Mouse (Mus musculus) hindbrain, embryonic 14.5 days (tissue): ENCODE measurements at regions not wholly inside any gene's neighbourhood (a gene's known extent, or its start where the extent isn't known, plus 50 kb on each side); places are given as distances from the start of the nearest gene placed in this dataset.

Experiments used
- ATAC-seq: fragments of 200-750 bp; cut with Nextera tagmentation; 2 replicates; pipeline ENCODE4 v1.8.0; 2017; ENCODE audit warnings: moderate number of reproducible peaks, mild to moderate bottlenecking, moderate TSS enrichment, moderate library complexity; ENCODE audit not compliant: low FRiP score
- DNase-seq: peaks from one replicate; pipeline ENCODE4 v3.0.0-alpha.2; 2015; ENCODE audit warnings: low spot score
- H3K27ac ChIP-seq: fragments of 300-500 bp; sonication (generic); 2 replicates; pipeline ENCODE4 v1.5.1; 2014; ENCODE audit warnings: mild to moderate bottlenecking, moderate library complexity
- H3K27me3 ChIP-seq: fragments of 300-500 bp; sonication (generic); 2 replicates; pipeline ENCODE4 v1.6.1; 2014; ENCODE audit warnings: mild to moderate bottlenecking, low read length, mixed read lengths; ENCODE audit not compliant: control insufficient read depth, insufficient read depth
- H3K36me3 ChIP-seq: fragments of 300-500 bp; sonication (generic); replicated peaks from 2 replicates; pipeline ENCODE4 v1.6.1; 2014; ENCODE audit not compliant: control insufficient read depth, insufficient read depth
- H3K4me1 ChIP-seq: fragments of 300-500 bp; sonication (generic); replicated peaks from 2 replicates; pipeline ENCODE4 v1.6.1; 2014; ENCODE audit warnings: antibody characterized with exemption, low read length, mixed read lengths; ENCODE audit not compliant: control insufficient read depth, insufficient read depth
- H3K4me2 ChIP-seq: fragments of 300-500 bp; sonication (generic); replicated peaks from 2 replicates; pipeline ENCODE4 v1.6.1; 2014; ENCODE audit warnings: mild to moderate bottlenecking, moderate library complexity
- H3K4me3 ChIP-seq: fragments of 300-500 bp; sonication (generic); replicated peaks from 2 replicates; pipeline ENCODE4 v1.5.1; 2014; ENCODE audit warnings: mild to moderate bottlenecking, low read length
- H3K9ac ChIP-seq: fragments of 300-500 bp; sonication (generic); 2 replicates; pipeline ENCODE4 v1.6.1; 2014
- H3K9me3 ChIP-seq: fragments of 300-500 bp; sonication (generic); 2 replicates; pipeline ENCODE4 v1.6.1; 2016; ENCODE audit warnings: low read length; ENCODE audit not compliant: control insufficient read depth
- WGBS: fragments of 180-500 bp; shearing (Covaris S2); extraction: QIAGEN DNeasy Blood & Tissue Kit; methylation state at CpG from one replicate; pipeline ENCODE4 v1.1.7; 2014; 5-methylcytosine and 5-hydroxymethylcytosine counted together

DNA sequence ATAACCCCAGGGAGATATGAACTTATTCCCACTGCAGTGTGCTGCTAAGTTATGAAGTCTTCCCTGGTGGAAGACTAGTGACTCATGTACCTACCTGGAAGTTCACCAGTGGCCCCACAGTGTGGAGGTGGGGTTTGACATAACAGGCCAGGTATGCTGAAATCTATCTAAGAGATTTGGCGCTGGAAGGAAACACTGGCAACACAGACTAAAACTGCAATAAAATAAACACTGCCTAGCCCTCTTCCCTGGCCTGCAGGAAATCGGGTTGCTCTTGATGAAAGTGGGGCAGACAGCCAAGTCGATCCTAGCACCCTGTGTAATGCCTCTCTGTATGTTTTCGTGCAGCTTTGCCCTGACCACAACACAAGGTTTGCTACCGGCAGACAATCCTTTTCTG lies 177.2 kb upstream of the Rgma start:
- Histone ChIP-seq H3K36me3 (no peaks in the 10 kb centered on the region), H3K27ac (peak overlapping the region; percentile 75), H3K4me2 (no peak overlapping the region), H3K9ac (no peak overlapping the region), H3K9me3 (no peaks in the 10 kb centered on the region; the same call in 1 of the 2 replicates), H3K4me1 (peaks cover under 1% of the 10 kb centered on the region), H3K27me3 (no peaks in the 10 kb centered on the region), H3K4me3 (no peak overlapping the region)
- 68% methylated on average over 5 of the region's 5 CpGs for WGBS
- no peak for DNase-seq
- ATAC-seq = no peak

DNA sequence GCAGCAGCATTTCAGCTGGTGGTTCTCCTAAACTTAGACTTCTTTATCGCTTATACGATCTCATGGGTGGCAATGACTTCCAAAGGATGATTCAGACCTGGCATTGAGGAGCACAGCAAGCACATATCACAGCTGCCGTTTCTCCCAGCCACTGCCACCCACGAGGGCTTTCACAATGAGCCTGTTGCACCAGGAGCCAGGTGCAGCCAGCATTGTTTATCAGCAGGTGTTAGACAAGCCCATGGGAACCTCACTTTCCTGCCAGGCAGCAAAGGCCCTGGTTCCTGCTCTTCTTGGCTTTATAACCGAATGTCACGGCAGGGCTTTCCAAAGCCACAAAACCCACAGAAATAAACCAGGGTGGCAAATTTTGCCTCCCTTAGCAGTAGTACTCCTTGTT lies 175.3 kb upstream of the Rgma start:
- Histone ChIP-seq H3K9ac (no peak overlapping the region), H3K4me3 (no peak overlapping the region), H3K4me2 (no peak overlapping the region), H3K27ac (no peak overlapping the region), H3K36me3 (no peaks in the 10 kb centered on the region), H3K9me3 (peaks cover 11% of the 10 kb centered on the region), H3K4me1 (no peaks in the 10 kb centered on the region; the same call in 1 of the 2 replicates), H3K27me3 (no peaks in the 10 kb centered on the region)
- 69% methylated on average over 6 of the region's 6 CpGs for WGBS
- no peak for ATAC-seq
- no peak for DNase-seq

DNA sequence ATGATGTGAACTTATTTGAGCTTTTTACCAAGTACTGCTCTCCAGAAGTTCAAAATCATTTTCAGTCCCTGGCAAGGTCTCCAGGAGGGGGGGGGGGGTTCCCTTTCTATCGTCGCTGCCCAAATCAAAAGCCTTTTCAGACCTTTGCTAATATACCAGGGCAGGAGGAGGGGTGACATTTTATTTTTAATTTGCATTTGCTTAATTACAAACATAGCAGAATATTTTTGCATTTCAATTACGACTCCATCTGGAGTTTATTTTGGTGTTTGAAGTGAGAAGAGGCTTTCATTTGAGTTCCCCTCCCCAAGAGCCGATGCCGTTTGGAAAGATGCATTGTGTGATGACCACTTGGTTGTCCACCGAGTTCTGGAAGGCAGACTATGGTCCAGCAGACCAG lies 174.0 kb upstream of the Rgma start:
- Histone ChIP-seq H3K4me3 (no peak overlapping the region), H3K9ac (no peak overlapping the region), H3K4me2 (no peak overlapping the region), H3K27me3 (no peaks in the 10 kb centered on the region), H3K4me1 (peaks cover under 1% of the 10 kb centered on the region), H3K27ac (no peak overlapping the region; the same call in 1 of the 2 replicates), H3K36me3 (no peaks in the 10 kb centered on the region), H3K9me3 (peaks cover 11% of the 10 kb centered on the region)
- ATAC-seq (no peak), DNase-seq (no peak)
- 39% methylated on average over 6 of the region's 6 CpGs for WGBS

DNA sequence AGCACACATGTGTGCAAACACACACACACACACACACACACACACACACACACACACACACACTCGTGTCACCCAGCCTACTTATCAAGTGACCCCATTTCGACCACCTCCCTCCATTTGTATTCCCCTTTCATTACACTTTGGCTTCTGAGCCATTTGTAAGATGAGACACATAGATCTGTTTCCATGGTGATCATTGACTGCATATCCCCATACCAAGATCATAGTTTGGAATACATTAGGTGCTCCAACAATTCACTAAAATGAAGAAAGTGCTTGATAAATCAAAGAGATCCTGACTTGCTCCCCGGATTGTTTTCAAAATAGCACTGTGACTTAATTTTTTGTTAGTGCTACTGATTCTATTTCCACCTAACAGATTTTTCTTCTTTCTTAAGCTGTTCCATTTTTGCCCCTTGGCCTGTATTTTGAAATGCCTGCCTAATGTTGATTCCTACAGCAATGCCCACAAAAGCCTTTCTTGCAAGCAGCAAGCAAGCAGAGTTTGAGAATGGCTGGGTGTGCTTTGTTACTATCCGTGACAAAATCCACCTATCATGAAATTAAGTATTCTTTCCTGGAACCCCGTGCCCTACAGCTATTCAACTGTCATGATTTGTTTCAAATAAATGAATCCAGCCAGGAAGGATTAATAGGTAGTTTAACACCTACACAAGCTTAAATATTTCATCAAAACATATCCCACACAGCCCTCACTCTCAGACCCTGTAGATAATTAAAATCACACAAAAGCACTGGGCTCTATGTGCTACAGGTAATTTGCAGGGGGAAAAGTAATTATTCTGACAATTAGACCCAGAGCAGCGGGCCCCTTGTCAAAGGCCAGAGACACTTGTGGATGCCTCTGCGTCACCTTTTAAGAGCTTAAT lies 168.1 kb upstream of the Rgma start:
- no peak for DNase-seq
- Histone ChIP-seq H3K27ac (peak overlapping the region; percentile 85), H3K9ac (no peak overlapping the region), H3K4me1 (peaks cover 39% of the 10 kb centered on the region), H3K4me2 (no peak overlapping the region), H3K27me3 (no peaks in the 10 kb centered on the region), H3K36me3 (no peaks in the 10 kb centered on the region), H3K9me3 (peaks cover 11% of the 10 kb centered on the region), H3K4me3 (no peak overlapping the region)
- WGBS = 28% methylated on average over 7 of the region's 7 CpGs
- ATAC-seq = no peak

DNA sequence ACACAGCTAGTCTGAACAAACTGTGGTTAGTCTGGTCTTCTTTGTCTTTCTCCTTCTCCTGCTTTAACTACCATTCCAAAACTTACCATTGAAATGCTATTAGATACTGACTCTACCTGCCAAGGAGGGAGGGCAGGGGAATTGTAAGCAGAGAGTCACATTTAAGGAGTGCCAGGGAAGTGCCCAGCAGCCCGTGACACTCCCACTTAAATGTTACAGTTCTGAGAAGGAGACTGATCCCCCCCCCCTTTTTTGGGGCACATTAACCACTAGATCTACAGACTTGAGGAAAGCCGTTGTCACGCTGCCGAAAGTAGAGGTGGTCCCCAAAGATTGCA lies 166.9 kb upstream of the Rgma start:
- no peak overlapping the region for H3K9ac ChIP-seq
- no peaks in the 10 kb centered on the region for H3K36me3 ChIP-seq
- no peak overlapping the region for H3K4me3 ChIP-seq
- no peak; the same call in 1 of the 2 replicates for ATAC-seq
- H3K4me1 ChIP-seq = peaks cover 39% of the 10 kb centered on the region
- no peaks in the 10 kb centered on the region for H3K27me3 ChIP-seq
- 0 out of 2 replicates have a peak overlapping the region, but pooled peaks have one; percentile 19 for H3K4me2 ChIP-seq
- peak overlapping the region; percentile 85 for H3K27ac ChIP-seq
- no peak for DNase-seq
- peaks cover 11% of the 10 kb centered on the region for H3K9me3 ChIP-seq
- WGBS = 29% methylated on average over 4 of the region's 4 CpGs

DNA sequence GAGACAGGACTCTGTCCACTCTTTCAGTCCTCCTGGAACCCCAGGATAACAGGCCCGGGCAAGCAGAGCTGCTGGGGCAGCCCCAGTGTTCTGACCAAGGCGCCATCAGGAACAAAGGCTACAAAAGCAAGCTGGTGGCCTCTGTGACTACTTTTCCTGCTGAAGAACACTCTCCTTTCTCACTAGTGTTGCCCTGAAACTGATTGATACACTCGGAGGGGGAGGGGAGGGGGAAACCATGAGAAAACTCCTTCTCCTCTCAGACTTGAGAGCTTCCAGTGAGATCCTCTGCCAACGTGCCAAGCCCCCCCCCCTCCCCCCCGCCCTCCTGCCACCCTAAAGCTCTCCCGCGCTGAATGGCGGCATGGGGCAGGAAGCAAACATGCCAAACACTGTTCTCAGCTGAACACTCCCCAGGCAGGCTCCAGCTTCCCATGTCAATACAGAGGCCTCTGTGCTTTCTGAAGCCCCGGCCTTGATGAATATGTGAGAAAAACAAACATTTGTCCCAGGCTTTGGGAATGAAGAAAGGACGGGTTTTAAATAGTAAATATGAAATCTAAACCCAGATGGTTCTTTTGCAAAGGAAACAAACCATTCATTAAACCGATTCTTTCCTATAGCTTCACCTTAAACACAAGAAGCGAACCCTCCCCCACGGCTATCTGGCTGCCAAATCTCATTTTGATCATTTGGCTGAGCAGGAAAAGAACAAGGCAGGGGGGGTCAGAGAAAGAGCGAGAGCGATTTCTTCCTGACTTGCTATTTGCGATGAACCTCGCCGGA lies 166.3 kb upstream of the Rgma start:
- WGBS = 8% methylated on average over 18 of the region's 18 CpGs
- H3K27me3 ChIP-seq = no peaks in the 10 kb centered on the region
- no peak overlapping the region for H3K4me3 ChIP-seq
- no peak overlapping the region for H3K9ac ChIP-seq
- H3K4me1 ChIP-seq = peaks cover 39% of the 10 kb centered on the region
- 0 out of 2 replicates have a peak overlapping the region, but pooled peaks have one; percentile 19 for H3K4me2 ChIP-seq
- ATAC-seq (peak; percentile 92), DNase-seq (peak; percentile 57)
- peaks cover 9% of the 10 kb centered on the region for H3K9me3 ChIP-seq
- no peaks in the 10 kb centered on the region for H3K36me3 ChIP-seq
- peak overlapping the region; percentile 85 for H3K27ac ChIP-seq

DNA sequence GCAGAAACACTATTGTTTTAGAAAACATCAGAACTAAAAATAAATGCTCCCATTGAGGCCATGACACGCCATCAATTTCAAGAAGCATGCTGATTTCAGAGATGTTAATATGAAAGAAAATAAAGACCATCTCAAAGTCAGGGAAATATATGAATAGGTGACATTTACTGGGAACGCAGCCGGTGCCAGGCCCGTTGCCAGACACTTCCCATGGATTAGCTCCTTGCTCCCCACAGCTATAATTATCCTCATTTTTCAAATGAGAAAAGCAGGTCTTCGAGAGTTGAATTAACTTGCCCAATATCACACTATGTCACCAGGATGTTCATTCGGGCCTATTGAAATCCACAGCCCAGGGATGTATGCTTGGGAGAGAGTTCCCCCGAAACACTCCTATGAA lies 165.2 kb upstream of the Rgma start:
- ATAC-seq (peak; percentile 34; the same call in 1 of the 2 replicates), DNase-seq (no peak)
- H3K4me3 ChIP-seq = no peak overlapping the region
- peak overlapping the region; percentile 85 for H3K27ac ChIP-seq
- H3K4me1 ChIP-seq = peaks cover 39% of the 10 kb centered on the region
- H3K27me3 ChIP-seq = no peaks in the 10 kb centered on the region
- 63% methylated on average over 7 of the region's 7 CpGs for WGBS
- no peaks in the 10 kb centered on the region for H3K9me3 ChIP-seq
- H3K4me2 ChIP-seq = no peak overlapping the region
- no peak overlapping the region for H3K9ac ChIP-seq
- no peaks in the 10 kb centered on the region for H3K36me3 ChIP-seq

DNA sequence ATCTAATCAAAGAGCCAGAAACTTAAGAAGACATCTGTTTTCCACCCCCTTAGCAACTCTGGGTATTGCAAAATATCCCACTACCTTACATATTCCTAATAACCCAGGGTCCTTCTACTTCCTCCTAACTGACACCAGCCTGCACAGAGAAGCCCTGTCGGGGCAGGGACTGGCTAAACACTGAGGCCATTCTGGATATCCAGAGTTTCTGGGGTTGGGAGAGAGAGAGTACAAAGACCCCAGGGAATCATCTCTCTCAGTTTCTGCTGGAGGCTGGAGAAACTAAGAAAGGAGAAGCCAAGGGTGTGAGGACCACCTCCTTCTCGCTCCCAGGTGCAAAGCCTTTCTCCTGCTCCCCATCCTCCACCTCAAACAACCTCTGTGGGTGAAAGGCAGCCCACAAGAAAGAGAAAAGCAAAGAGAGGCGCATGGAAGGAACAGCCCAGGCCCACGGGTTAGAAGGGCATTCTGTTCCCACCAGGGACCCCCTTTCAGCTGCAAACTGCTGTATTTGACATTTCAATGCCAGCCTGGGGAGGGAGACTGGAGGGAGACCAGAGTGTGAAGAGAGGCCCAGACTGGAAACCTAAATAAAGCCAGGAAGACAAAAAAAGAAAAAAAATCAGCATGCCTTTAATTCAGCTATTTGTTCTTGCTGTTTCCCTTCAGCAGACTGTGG lies 152.9 kb upstream of the Rgma start:
- Histone ChIP-seq H3K27ac (peak overlapping the region; percentile 73), H3K9me3 (no peaks in the 10 kb centered on the region), H3K4me2 (no peak overlapping the region), H3K9ac (0 out of 2 replicates have a peak overlapping the region, but pooled peaks have one; percentile 28), H3K4me3 (no peak overlapping the region), H3K27me3 (no peaks in the 10 kb centered on the region), H3K4me1 (peaks cover 9% of the 10 kb centered on the region), H3K36me3 (no peaks in the 10 kb centered on the region)
- 4% methylated on average over 4 of the region's 4 CpGs for WGBS
- DNase-seq (peak; percentile 55), ATAC-seq (peak; percentile 85)
